Mouse (Mus musculus) heart, postnatal 0 days (tissue): Measurements from ENCODE around the gene Cd7.

Experiments
- CTCF ChIP-seq: IDR thresholded peaks from 2 replicates; pipeline ENCODE4 v1.5.1; 2016; ENCODE audit warnings: antibody characterized with exemption, control low read depth, low read depth
- EP300 ChIP-seq: IDR thresholded peaks from 2 replicates; pipeline ENCODE4 v1.6.1; 2016; ENCODE audit warnings: antibody characterized with exemption, low read depth

DNA sequence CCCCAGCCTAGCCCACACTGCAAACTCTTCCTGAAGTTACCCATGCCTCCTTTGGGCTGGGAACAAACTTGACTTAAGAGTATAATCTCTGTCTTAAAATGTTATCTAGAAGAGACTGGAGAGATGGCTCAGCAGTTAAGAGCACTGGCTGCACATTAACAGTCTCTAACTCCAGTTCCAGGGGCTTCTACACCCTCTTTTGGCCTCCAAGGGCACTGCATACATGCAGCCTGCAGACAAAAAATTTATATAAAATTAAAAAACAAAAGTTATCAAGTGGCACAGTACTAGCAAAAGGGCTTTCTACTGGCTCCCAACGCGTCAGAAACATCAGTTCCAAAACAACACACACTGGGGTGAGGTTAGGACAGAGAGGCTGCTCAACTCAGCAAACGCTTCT is 51.6 kb downstream of the Cd7 start:
- TF ChIP-seq CTCF (no peak), EP300 (no peak)
